In the genomic region with DNA sequence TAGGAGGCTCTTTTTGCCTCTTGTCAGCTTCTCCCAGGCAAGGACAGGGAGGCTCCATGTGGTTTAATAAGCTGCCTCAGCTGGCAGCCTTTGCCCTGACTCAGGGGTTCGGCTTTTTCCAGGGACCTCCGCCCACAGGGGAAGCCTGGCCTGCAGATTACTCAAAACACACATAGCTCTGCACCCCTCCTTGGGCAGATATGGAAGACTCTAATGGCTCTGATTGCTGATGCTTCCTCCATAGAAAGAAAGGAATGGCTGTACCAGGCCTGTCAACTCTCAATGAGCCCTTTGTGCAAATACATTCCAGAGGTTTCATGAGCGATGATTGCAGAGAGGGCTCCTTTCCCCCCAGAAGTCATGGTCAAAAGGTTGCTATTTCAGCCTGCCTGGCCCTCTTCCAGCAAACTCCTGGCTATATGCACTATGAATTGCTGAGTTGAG, we compare ENCODE assay signal across 8 mouse cellular contexts.
DNase-seq lines count a peak whose midpoint lies in the region; ATAC-seq and TF ChIP-seq lines count a peak whose summit lies in the region.

No protein-coding gene starts in this region.

- no peak for ATAC-seq in kidney, postnatal 0 days (replicated peaks; ENCODE audit: low FRiP score, low read depth)
- ATAC-seq in heart, embryonic 13.5 days (ENCODE audit: extremely low read depth, insufficient number of reproducible peaks, low FRiP score, low TSS enrichment): peak; percentile 54; the same call in 1 of the 2 replicates
- ATAC-seq in limb, embryonic 15.5 days (ENCODE audit: insufficient number of reproducible peaks, low FRiP score, low TSS enrichment, low read depth): no peak
- no peak for ATAC-seq in granulocyte monocyte progenitor cell, adult 5-6 weeks (replicated peaks; ENCODE audit: poor library complexity, severe bottlenecking)

- 24% methylated on average over 3 of the region's 3 CpGs for WGBS in kidney, postnatal 0 days
- whole genome bisulfite sequencing in heart, embryonic 13.5 days: 5% methylated on average over 3 of the region's 3 CpGs
- WGBS in limb, embryonic 15.5 days: 26% methylated on average over 3 of the region's 3 CpGs

- TF ChIP-seq CTCF in kidney, postnatal 0 days (IDR thresholded peaks at IDR 0.05; ENCODE audit: low read depth): no peak

- peak overlapping the region; percentile 51; the same call in 1 of the 2 replicates for H3K27ac ChIP-seq in kidney, postnatal 0 days
- H3K27ac ChIP-seq in heart, embryonic 13.5 days (replicated peaks): peak overlapping the region; percentile 88
- peak overlapping the region; percentile 75 for H3K27ac ChIP-seq in limb, embryonic 15.5 days

- no peak overlapping the region for H3K4me2 ChIP-seq in kidney, postnatal 0 days (ENCODE audit: low read length)
- peak overlapping the region; percentile 18; the same call in 1 of the 2 replicates for H3K4me2 ChIP-seq in heart, embryonic 13.5 days
- no peak overlapping the region for H3K4me2 ChIP-seq in limb, embryonic 15.5 days

- no peaks in the 10 kb centered on the region for H3K9me3 ChIP-seq in kidney, postnatal 0 days (replicated peaks; ENCODE audit: low read length)
- H3K9me3 ChIP-seq in heart, embryonic 13.5 days: no peaks in the 10 kb centered on the region
- H3K9me3 ChIP-seq in limb, embryonic 15.5 days: no peaks in the 10 kb centered on the region

- no peaks in the 10 kb centered on the region for H3K27me3 ChIP-seq in kidney, postnatal 0 days (ENCODE audit: insufficient read depth, low read length)
- no peaks in the 10 kb centered on the region for H3K27me3 ChIP-seq in heart, embryonic 13.5 days (replicated peaks)
- no peaks in the 10 kb centered on the region for H3K27me3 ChIP-seq in limb, embryonic 15.5 days

- H3K36me3 ChIP-seq in kidney, postnatal 0 days (ENCODE audit: insufficient read depth, low read length): no peaks in the 10 kb centered on the region
- no peaks in the 10 kb centered on the region for H3K36me3 ChIP-seq in heart, embryonic 13.5 days
- no peaks in the 10 kb centered on the region for H3K36me3 ChIP-seq in limb, embryonic 15.5 days

- H3K4me1 ChIP-seq in kidney, postnatal 0 days (replicated peaks; ENCODE audit: insufficient read depth, low read length): no peaks in the 10 kb centered on the region
- H3K4me1 ChIP-seq in heart, embryonic 13.5 days: peaks cover 28% of the 10 kb centered on the region
- peaks cover 7% of the 10 kb centered on the region for H3K4me1 ChIP-seq in limb, embryonic 15.5 days

- DNase-seq in kidney, postnatal 0 days (ENCODE audit: low spot score): peak; percentile 44
- DNase-seq in kidney, postnatal 25 days: no peak
- DNase-seq in embryo, embryonic 10.5 days (ENCODE audit: low spot score): peak; percentile 55
- no peak for DNase-seq in left cerebral cortex, adult 8-10 months (ENCODE audit: low spot score in 2 of 2)
- DNase-seq in layer of hippocampus, postnatal 10 days (ENCODE audit: low spot score in 2 of 2): no peak

- H3K9ac ChIP-seq in kidney, postnatal 0 days (ENCODE audit: low read depth, low read length): no peak overlapping the region
- no peak overlapping the region for H3K9ac ChIP-seq in heart, embryonic 13.5 days
- H3K9ac ChIP-seq in limb, embryonic 15.5 days: no peak overlapping the region

- no peak overlapping the region for H3K4me3 ChIP-seq in kidney, postnatal 0 days (replicated peaks; ENCODE audit: low read depth, low read length)
- no peak overlapping the region for H3K4me3 ChIP-seq in heart, embryonic 13.5 days
- H3K4me3 ChIP-seq in limb, embryonic 15.5 days: no peak overlapping the region

Comparison
In these comparisons a context has a peak if more than half of its experiments do, and no peak if none do; other contexts are left out.
1. DNase-seq: peak in kidney, postnatal 0 days (single experiment) and embryo, embryonic 10.5 days (single experiment); none in kidney, postnatal 25 days (0 of 2), left cerebral cortex, adult 8-10 months (0 of 2) and layer of hippocampus, postnatal 10 days (0 of 2).
2. Peak in every context shown above with its lines, with median percentiles within 50 percentile points of each other: H3K27ac ChIP-seq.